Mouse (Mus musculus) right cerebral cortex, postnatal 36 days (tissue): ENCODE measurements at regions not wholly inside any gene's neighbourhood (a gene's known extent, or its start where the extent isn't known, plus 50 kb on each side); places are given as distances from the start of the nearest gene placed in this dataset.
A peak's percentile ranks its signal among the peaks of the same experiment; 100 is the strongest.

Experiments
- DNase-seq, 2 experiments: peaks; one replicate each; pipeline ENCODE4 v3.0.0; 2022; ENCODE audit warnings: low spot score in 2 of 2, mixed read lengths in 1 of 2

GRCm38 (mm10) chr3:52607379-52608085, 339.4 kb downstream of the Foxo1 start:
- no peak for DNase-seq

GRCm38 (mm10) chr3:52605261-52605771, 337.2 kb downstream of the Foxo1 start:
- no peak for DNase-seq

- no peak for DNase-seq
These were observed 335.1 kb downstream of the Foxo1 start for GRCm38 (mm10) chr3:52603244-52603704.

GRCm38 (mm10) chr3:52601011-52601745, 333.0 kb downstream of the Foxo1 start:
- DNase-seq = peak; percentile 48 to 67

- no peak for DNase-seq
These were observed 332.4 kb downstream of the Foxo1 start for GRCm38 (mm10) chr3:52600581-52600980.

GRCm38 (mm10) chr3:52600146-52600545, 332.0 kb downstream of the Foxo1 start:
- no peak for DNase-seq

- no peak for DNase-seq
These were observed 318.3 kb downstream of the Foxo1 start for GRCm38 (mm10) chr3:52586418-52586817.

GRCm38 (mm10) chr3:52579917-52580316, 311.8 kb downstream of the Foxo1 start:
- DNase-seq = no peak

GRCm38 (mm10) chr3:52579096-52579495, 311.0 kb downstream of the Foxo1 start:
- no peak for DNase-seq

GRCm38 (mm10) chr3:52576703-52577244, 308.6 kb downstream of the Foxo1 start:
- no peak for DNase-seq

- DNase-seq = no peak
These were observed 307.2 kb downstream of the Foxo1 start for GRCm38 (mm10) chr3:52575237-52575798.

- no peak for DNase-seq
These were observed 306.2 kb downstream of the Foxo1 start for GRCm38 (mm10) chr3:52574341-52574740.

GRCm38 (mm10) chr3:52573806-52574205, 305.7 kb downstream of the Foxo1 start:
- DNase-seq = peak; percentile 50 to 67

- no peak for DNase-seq
These were observed 304.7 kb downstream of the Foxo1 start for GRCm38 (mm10) chr3:52572514-52573485.

GRCm38 (mm10) chr3:52567606-52568372, 299.7 kb downstream of the Foxo1 start:
- no peak for DNase-seq

- no peak for DNase-seq
These were observed 295.5 kb downstream of the Foxo1 start for GRCm38 (mm10) chr3:52563595-52563994.

- DNase-seq = no peak
These were observed 294.7 kb downstream of the Foxo1 start for GRCm38 (mm10) chr3:52562816-52563215.

- DNase-seq = no peak
These were observed 291.3 kb downstream of the Foxo1 start for GRCm38 (mm10) chr3:52559481-52559880.

- no peak for DNase-seq
These were observed 290.6 kb downstream of the Foxo1 start for GRCm38 (mm10) chr3:52558765-52559164.

- no peak for DNase-seq
These were observed 289.2 kb downstream of the Foxo1 start for GRCm38 (mm10) chr3:52557296-52557695.
